Mouse (Mus musculus) lung, adult 2 months (tissue): ENCODE results near the gene Olfr639.

Experiments
- CTCF ChIP-seq: fragments of 200-500 bp; IDR thresholded peaks from 2 replicates; pipeline ENCODE4 v1.5.1; 2011; ENCODE audit warnings: mild to moderate bottlenecking, low read length, control low read depth; ENCODE audit not compliant: insufficient read depth
- POLR2A ChIP-seq: fragments of 200-500 bp; IDR thresholded peaks from 2 replicates; pipeline ENCODE4 v1.6.1; 2011; ENCODE audit warnings: low read depth, mild to moderate bottlenecking, control low read depth, low read length, borderline replicate concordance; ENCODE audit errors: extremely low read depth

DNA sequence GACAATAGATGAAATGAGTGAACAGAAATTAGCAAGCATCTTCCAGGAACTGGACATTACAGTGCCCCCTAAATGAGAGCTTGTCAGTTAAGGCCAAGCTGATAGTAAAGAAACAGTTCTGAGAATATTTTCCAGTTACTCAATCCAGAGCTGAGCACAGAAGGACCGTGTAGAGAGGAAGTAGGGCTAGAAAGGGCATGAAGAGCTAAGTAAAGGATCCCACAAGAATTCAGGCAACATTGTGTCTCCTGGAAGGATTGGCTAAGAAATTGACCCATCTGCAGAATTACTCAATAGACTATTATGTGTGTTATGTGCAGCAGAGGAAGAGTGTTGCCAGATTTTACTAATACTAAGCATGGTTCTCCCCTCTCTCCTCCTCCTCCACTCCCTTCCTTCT, 45.3 kb downstream of the Olfr639 start:
- TF ChIP-seq POLR2A = no peak
- no peak for TF ChIP-seq CTCF
